Mouse (Mus musculus) CD8-positive naive resting alpha-beta T cell, adult 57 days (primary cell): ENCODE data around the gene Tmco4. TPM values are rescaled to one million over a fixed set of nuclear protein-coding genes. Genes with fewer than 3 reads are reported as not detected.

Experiments used
- total RNA-seq: library from RNA; stranded (reverse); gene quantifications from one replicate; pipeline ENCODE4 v1.2.4, GENCODE M21; 2023

Tmco4 gene
- 43.7 TPM for total RNA-seq

DNA sequence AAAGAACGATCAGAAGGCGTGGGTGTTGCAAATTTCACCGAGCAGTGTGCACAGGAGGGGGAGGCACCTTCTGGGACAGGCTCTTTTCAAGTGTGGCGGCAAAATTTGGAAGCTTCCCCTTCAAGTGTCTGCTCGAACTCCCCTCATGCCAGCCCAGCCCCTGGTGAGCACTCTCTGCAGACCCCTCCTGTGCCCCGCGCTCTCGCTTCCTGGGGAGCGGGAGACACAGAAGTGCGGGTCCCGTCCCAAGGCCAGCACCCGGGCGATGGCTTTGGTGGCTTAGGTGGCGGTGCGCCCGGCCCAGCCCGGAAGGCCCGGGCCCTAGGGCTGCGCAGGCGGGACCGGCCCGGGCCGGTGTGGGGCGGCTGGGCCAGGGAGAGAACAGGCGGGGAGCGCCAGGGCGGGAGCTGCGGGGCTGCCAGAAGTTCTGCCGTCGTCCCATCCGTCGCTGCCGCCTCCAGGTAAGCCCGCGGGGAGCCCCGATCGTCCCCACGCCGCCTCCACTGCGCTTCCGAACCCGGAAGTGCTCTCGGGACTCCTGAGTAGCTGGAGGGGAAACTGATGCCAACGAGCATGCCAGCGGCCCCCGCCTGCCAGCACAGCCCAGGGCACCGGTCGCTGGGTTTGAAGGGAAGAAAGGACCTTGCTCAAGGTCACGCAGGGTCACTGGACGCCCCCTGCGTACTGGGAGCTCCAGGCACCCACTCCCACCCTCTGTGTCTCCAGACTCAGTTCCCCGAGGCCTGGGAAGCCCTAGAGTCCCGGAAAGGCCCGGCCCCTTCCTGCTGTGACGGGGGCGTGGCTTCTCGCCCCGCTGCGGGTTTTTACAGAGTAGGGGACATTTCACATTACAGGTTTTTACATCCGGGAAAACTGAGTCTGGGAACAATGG, at the start of gene Tmco4:
Gene Tmco4, plus strand, starts transcription at position 62 of the 892 bp plus-strand sequence.

DNA sequence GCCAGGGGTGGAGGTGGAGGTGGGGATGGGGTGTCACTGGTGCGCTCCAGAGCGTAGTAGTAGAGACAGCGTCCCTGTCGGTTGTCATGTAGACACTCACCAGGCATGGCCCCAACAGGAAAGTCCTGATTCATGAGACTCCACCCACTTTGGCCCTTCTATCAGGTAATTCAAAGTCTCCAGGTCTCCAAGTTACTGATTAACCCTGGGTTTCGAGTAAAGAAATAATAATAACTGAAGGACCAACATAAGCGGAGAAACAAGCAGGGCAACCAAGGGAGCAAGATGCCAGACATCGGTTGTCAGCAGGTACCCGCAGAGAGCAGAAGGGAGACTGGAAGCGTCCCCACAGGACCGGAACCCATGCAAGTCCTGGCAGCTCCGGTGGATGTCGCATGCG, 5.8 kb upstream of the Tmco4 start, which contains the start of gene Rnf186:
Gene Rnf186, plus strand, starts transcription at position 247 of the 400 bp plus-strand sequence.

DNA sequence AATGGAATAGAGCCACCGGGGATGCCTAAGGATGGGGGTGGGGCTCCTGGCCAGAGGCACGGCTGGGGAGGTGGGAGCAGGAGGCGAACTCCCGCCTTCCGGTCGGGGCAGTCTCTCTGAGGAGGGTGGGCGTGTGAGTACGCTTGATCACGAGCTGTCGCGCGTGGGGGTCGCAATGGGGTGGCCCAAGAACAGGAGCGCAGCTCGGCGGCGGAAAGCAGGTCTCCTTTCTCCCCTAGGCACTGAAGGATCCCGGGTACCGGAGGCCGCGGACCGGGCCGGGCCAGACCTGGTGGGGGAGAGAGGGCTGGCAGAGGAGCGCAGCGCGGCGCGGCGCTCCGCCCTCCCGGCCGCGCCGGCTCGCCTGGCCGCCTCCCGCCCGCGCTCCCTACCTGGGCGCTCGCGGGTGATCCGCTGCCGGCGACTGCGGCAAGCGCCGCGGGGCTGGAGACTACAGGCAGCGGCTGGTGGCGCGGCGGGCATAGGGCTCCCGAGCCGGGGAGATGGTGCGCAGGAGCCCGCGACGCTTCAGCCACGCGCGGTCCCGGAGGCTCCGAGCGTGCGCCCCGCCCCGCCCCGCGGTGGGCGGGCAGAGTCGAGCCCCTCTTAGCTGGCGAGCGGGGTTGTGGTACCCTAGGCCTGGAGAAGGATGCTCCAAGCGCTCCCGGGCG, 102.5 kb downstream of the Tmco4 start, which contains the start of gene Htr6:
Gene Htr6, minus strand, starts transcription at position 530 of the 671 bp plus-strand sequence.

DNA sequence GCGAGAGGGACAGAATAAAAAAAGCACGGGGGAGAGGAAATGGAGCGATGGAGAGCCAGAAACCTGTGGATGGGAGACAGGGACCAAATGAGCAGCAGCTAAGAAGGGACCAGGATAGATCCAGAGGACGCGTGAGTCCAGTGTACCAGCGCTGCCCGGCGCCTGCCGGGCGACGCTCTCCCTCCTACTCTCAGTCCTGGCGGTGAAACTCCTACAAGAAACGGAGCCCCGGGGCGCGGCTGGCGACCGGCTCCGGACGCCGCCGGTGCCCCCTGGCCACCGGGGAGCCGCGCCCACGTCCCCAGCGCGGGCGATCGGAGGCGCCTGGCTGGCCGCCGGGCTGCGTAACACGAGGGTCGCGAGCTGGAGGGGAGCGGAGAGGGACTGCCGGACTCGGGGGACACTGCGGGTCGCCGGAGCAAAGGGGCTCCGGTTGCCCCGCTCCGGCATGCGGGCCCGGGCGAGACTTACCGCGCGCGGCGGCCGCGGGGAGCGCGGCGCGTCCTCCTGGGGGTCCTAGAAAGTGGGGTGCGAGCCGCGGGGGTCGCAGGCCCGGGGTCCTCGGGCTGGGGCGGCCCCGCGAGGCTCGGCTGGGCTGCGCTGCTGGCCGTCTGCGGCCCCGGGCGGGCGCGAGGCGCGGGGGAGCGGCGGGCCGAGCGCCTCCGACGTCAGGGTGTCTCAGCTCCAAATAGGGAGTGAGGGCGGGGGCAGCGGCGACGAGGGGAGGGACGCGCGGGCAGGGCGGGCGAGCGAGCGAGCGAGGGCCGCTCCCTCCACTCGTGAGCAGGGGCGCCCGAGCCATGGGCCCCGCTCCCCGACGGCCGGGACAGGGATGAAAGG, 119.9 kb downstream of the Tmco4 start, which contains the start of gene Nbl1:
Gene Nbl1, minus strand, starts transcription at position 638 of the 840 bp plus-strand sequence.

Other genes starting within 250 kb of the Tmco4 start
- gene Pla2g2c, start 248.1 kb upstream of the Tmco4 start, total RNA-seq, result 0.43 TPM
- 0.18 TPM for gene Ubxn10, start 235.7 kb upstream of the Tmco4 start, total RNA-seq
- not detected for gene Pla2g2f, start 215.3 kb upstream of the Tmco4 start, total RNA-seq
- 0.46 TPM for gene Pla2g2d, start 197.2 kb upstream of the Tmco4 start, total RNA-seq
- gene Pla2g5, start 109.4 kb upstream of the Tmco4 start, total RNA-seq, result not detected
- gene Gm13030, start 98.9 kb upstream of the Tmco4 start, total RNA-seq, result not detected
- gene Pla2g2e, start 94.9 kb upstream of the Tmco4 start, total RNA-seq, result not detected
- 9.4 TPM for gene Otud3, start 58.9 kb upstream of the Tmco4 start, total RNA-seq
- not detected for gene Rnf186, start 5.8 kb upstream of the Tmco4 start, total RNA-seq
- not detected for gene Htr6, start 102.7 kb downstream of the Tmco4 start, total RNA-seq
- gene Nbl1, start 120.1 kb downstream of the Tmco4 start, total RNA-seq, result not detected
- gene Minos1, start 158.2 kb downstream of the Tmco4 start, total RNA-seq, result 114 TPM
- 384 TPM for gene Capzb, start 220.0 kb downstream of the Tmco4 start, total RNA-seq